Mouse (Mus musculus): ENCODE measurements around the gene Nlk. TPM values are rescaled to one million over a fixed set of nuclear protein-coding genes. Genes with fewer than 3 reads are reported as not detected.

Gene Nlk
- polyA plus RNA-seq, 2 experiments = 3.2 to 4.4 TPM

DNA sequence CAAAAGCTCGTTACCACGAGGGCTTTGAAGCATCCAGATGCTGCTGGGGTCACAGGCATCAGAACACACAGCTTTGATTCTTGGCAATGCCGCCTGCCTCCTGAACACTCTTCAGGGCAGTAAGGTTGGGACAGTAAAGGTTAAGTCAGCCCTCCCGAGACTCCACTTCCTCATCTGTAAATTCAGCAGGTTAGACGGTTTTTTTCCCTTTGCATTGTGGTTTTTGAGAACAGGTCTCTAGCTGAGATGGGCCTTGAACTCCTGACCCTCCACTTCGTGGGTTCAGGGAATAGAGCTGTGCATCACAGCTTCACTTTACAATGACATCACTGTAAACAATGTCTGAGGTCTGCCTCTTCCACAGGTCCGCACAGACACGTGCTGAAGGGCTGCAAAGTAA, 152.0 kb downstream of the Nlk start:
- no peak overlapping the region for H3K4me3 ChIP-seq (ENCODE audit: insufficient read depth in 1 of 2, low read depth in 2 of 2, low read length in 2 of 2)
- H3K27ac ChIP-seq = no peak overlapping the region
- peaks cover 3 to 24% of the 10 kb centered on the region in 2 experiments; a peak in 3 of 4 replicates for H3K4me1 ChIP-seq (replicated peaks; ENCODE audit: control insufficient read depth in 2 of 2, insufficient read depth in 2 of 2, low read length in 1 of 2)
- 45% methylated on average over 8 of the region's 8 CpGs for WGBS (ENCODE audit: insufficient replicate concordance)
- H3K9me3 ChIP-seq (ENCODE audit: control insufficient read depth, low read length) = no peaks in the 10 kb centered on the region
- peaks cover 18% of the 10 kb centered on the region for H3K36me3 ChIP-seq (replicated peaks; ENCODE audit: control insufficient read depth, insufficient read depth, low read depth)
- TF ChIP-seq EP300 (IDR thresholded peaks at IDR 0.05; ENCODE audit: low read depth) (no peak), CTCF (IDR thresholded peaks at IDR 0.05; ENCODE audit: low read depth) (no peak)
- H3K27me3 ChIP-seq (ENCODE audit: control insufficient read depth, insufficient read depth, low read length) = no peaks in the 10 kb centered on the region
- no peak for ATAC-seq (ENCODE audit: insufficient read depth)
- no peak for DNase-seq (ENCODE audit: low read depth in 3 of 3, low spot score in 3 of 3)
- H3K4me2 ChIP-seq (ENCODE audit: low read depth) = no peak overlapping the region
- no peak overlapping the region for H3K9ac ChIP-seq (replicated peaks)

DNA sequence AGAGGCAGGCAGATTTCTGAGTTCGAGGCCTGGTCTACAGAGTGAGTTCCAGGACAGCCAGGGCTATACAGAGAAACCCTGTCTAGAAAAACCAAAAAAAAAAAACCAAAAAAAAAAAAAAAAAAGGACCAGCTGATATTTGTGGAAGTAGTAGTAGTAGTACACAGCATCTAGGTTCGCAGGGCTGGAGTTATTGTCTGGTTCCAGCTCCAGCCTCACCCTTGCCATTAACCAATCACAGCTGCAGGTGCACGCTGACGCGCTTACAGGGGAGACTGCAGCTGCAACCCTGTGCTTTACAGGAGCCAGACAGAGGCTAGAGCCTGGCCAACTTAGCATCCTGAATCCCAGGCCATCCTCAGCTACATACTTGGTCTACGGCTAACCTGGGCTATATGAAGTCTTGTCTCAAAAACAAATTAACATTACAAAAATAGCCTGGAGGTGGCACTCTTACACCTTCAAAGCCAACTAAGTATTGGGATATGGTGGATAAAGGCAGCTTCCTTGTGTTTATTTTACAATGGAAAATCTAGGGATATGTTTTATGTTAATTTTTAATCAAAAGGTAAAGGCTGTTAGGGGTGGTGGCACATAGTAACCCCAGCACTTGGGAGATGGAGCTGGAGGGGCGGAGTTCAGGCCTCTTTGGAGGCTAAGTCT, 152.6 kb downstream of the Nlk start:
- no peaks in the 10 kb centered on the region for H3K9me3 ChIP-seq (ENCODE audit: control insufficient read depth, low read length)
- WGBS (ENCODE audit: insufficient replicate concordance) = 80% methylated on average over 7 of the region's 7 CpGs
- H3K27ac ChIP-seq = no peak overlapping the region
- no peak overlapping the region for H3K9ac ChIP-seq (replicated peaks)
- no peak for ATAC-seq (ENCODE audit: insufficient read depth)
- TF ChIP-seq CTCF (IDR thresholded peaks at IDR 0.05; ENCODE audit: low read depth) (no peak), EP300 (IDR thresholded peaks at IDR 0.05; ENCODE audit: low read depth) (no peak)
- H3K27me3 ChIP-seq (ENCODE audit: control insufficient read depth, insufficient read depth, low read length) = no peaks in the 10 kb centered on the region
- no peak overlapping the region for H3K4me2 ChIP-seq (ENCODE audit: low read depth)
- peaks cover 23% of the 10 kb centered on the region for H3K36me3 ChIP-seq (replicated peaks; ENCODE audit: control insufficient read depth, insufficient read depth, low read depth)
- peaks cover 2 to 22% of the 10 kb centered on the region in 2 experiments; a peak in 3 of 4 replicates for H3K4me1 ChIP-seq (replicated peaks; ENCODE audit: control insufficient read depth in 2 of 2, insufficient read depth in 2 of 2, low read length in 1 of 2)
- no peak for DNase-seq (ENCODE audit: low read depth in 3 of 3, low spot score in 3 of 3)
- H3K4me3 ChIP-seq (ENCODE audit: insufficient read depth in 1 of 2, low read depth in 2 of 2, low read length in 2 of 2) = no peak overlapping the region

DNA sequence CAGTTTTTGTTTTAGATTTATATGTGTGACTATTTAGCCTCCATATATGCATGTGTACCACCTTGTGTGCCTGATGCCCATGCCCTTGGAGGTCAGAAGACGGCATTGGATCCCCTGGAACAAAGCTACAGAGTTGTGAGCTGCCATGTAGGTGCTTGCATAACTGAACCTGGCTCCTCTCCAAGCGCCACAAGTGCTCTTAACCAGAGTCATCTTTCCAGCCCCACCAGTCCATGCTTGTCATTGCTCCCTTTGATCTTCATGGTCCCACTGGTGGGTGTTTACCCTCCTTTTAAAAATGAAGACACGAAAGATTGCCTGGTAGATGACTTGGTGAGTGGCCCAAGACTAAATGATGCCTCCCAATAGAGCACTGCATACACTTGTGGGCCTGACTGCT, 156.8 kb downstream of the Nlk start:
- H3K4me3 ChIP-seq (ENCODE audit: insufficient read depth in 1 of 2, low read depth in 2 of 2, low read length in 2 of 2) = no peak overlapping the region
- H3K9me3 ChIP-seq (ENCODE audit: control insufficient read depth, low read length) = no peaks in the 10 kb centered on the region
- no peak overlapping the region for H3K9ac ChIP-seq (replicated peaks)
- peaks cover 8 to 15% of the 10 kb centered on the region in 2 experiments; a peak in 3 of 4 replicates for H3K4me1 ChIP-seq (replicated peaks; ENCODE audit: control insufficient read depth in 2 of 2, insufficient read depth in 2 of 2, low read length in 1 of 2)
- ATAC-seq (ENCODE audit: insufficient read depth) (no peak), DNase-seq (ENCODE audit: low read depth in 3 of 3, low spot score in 3 of 3) (no peak)
- TF ChIP-seq CTCF (IDR thresholded peaks at IDR 0.05; ENCODE audit: low read depth) = no peak
- no peak for TF ChIP-seq EP300 (IDR thresholded peaks at IDR 0.05; ENCODE audit: low read depth)
- 72% methylated on average over 3 of the region's 3 CpGs for WGBS (ENCODE audit: insufficient replicate concordance)
- H3K27me3 ChIP-seq (ENCODE audit: control insufficient read depth, insufficient read depth, low read length) = no peaks in the 10 kb centered on the region
- H3K27ac ChIP-seq = no peak overlapping the region
- peaks cover 32% of the 10 kb centered on the region for H3K36me3 ChIP-seq (replicated peaks; ENCODE audit: control insufficient read depth, insufficient read depth, low read depth)
- no peak overlapping the region for H3K4me2 ChIP-seq (ENCODE audit: low read depth)

DNA sequence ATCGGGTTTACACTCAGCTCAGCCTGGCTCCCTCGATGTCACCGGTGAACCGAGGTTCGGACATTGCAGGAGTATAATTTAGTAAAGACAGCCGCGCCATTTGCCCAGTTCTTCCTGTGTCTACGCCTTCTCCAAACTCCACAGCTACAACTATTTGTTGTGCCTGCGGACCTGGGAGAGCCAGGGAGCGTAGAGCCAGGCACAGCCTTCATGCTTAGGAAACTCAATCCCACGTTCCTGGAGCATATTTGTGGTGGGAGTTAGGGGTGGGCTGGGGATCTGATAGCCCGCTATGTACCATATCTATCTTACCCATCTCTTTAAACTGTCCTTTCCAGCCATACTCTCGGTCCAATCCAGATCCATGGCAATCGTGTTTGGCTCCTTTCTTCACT, 160.5 kb downstream of the Nlk start:
- ATAC-seq (ENCODE audit: insufficient read depth) = no peak
- Histone ChIP-seq H3K36me3 (replicated peaks; ENCODE audit: control insufficient read depth, insufficient read depth, low read depth) (peaks cover 26% of the 10 kb centered on the region), H3K4me3 (ENCODE audit: insufficient read depth in 1 of 2, low read depth in 2 of 2, low read length in 2 of 2) (peak overlapping the region; percentile 72 to 78), H3K4me1 (replicated peaks; ENCODE audit: control insufficient read depth in 2 of 2, insufficient read depth in 2 of 2, low read length in 1 of 2) (peaks cover 13 to 18% of the 10 kb centered on the region in 2 experiments), H3K4me2 (ENCODE audit: low read depth) (peak overlapping the region; percentile 97), H3K9ac (replicated peaks) (peak overlapping the region; percentile 80), H3K27me3 (ENCODE audit: control insufficient read depth, insufficient read depth, low read length) (no peaks in the 10 kb centered on the region), H3K9me3 (ENCODE audit: control insufficient read depth, low read length) (no peaks in the 10 kb centered on the region), H3K27ac (peak overlapping the region; percentile 48)
- 2% methylated on average over 14 of the region's 14 CpGs for WGBS (ENCODE audit: insufficient replicate concordance)
- no peak for DNase-seq (ENCODE audit: low read depth in 3 of 3, low spot score in 3 of 3)
- TF ChIP-seq CTCF (IDR thresholded peaks at IDR 0.05; ENCODE audit: low read depth) (no peak), EP300 (IDR thresholded peaks at IDR 0.05; ENCODE audit: low read depth) (no peak)

DNA sequence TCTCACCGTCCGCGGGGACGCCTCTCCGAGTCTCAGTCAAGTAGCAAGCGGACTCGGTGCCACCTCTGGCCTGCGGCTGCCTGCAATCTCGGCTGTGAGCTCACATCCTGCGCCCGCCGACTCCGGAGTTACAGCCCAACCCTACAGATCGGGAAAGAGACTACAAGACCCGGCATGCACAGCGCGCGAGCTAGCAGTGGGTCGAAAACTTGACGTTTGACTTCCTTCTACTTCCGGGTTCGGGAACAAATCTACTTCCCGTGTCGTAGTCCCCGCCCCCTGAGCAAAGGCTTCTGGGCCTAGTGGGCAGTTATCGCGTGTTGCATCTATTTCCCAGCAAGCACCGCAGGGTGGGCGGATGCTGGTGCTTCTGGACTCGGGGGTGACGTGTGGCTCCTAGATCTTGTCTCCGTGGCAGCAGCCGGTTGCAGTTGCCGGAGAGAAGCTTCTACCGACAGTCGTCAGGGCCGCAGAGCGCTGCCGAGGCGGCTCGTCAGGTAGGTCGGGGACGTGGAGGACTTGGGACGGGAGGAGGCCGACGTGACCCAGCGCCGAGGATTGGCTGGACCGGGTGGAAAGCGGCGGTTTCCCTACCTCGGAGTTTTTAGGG, 161.0 kb downstream of the Nlk start, which contains the start of the genes Tnfaip1 and Ift20:
Gene Tnfaip1 (minus strand): TSS at position 253 of the 610 bp plus-strand sequence.
Gene Ift20 (plus strand): TSS at position 282 of the 610 bp plus-strand sequence.
- Histone ChIP-seq H3K27me3 (ENCODE audit: control insufficient read depth, insufficient read depth, low read length) (no peaks in the 10 kb centered on the region), H3K9me3 (ENCODE audit: control insufficient read depth, low read length) (no peaks in the 10 kb centered on the region), H3K9ac (replicated peaks) (peak within 1 kb of the TSS; percentile 80), H3K4me1 (replicated peaks; ENCODE audit: control insufficient read depth in 2 of 2, insufficient read depth in 2 of 2, low read length in 1 of 2) (peaks cover 13 to 18% of the 10 kb centered on the region in 2 experiments), H3K36me3 (replicated peaks; ENCODE audit: control insufficient read depth, insufficient read depth, low read depth) (peaks cover 23% of the 10 kb centered on the region), H3K4me3 (ENCODE audit: insufficient read depth in 1 of 2, low read depth in 2 of 2, low read length in 2 of 2) (peak within 1 kb of the TSS; percentile 72 to 78), H3K27ac (peak within 1 kb of the TSS; percentile 69), H3K4me2 (ENCODE audit: low read depth) (peak within 1 kb of the TSS; percentile 97)
- ATAC-seq (ENCODE audit: insufficient read depth) (peak; percentile 95), DNase-seq (ENCODE audit: low read depth in 3 of 3, low spot score in 3 of 3) (peak; percentile 99 to 100 (median 99))
- under 1% methylated on average over 52 of the region's 52 CpGs for WGBS (ENCODE audit: insufficient replicate concordance)
- no peak for TF ChIP-seq CTCF (IDR thresholded peaks at IDR 0.05; ENCODE audit: low read depth)
- TF ChIP-seq EP300 (IDR thresholded peaks at IDR 0.05; ENCODE audit: low read depth) = no peak

Data from liver, embryonic 14.5 days (tissue).